Mouse (Mus musculus) 416B (cell line): ENCODE measurements at regions not wholly inside any gene's neighbourhood (a gene's known extent, or its start where the extent isn't known, plus 50 kb on each side); places are given as distances from the start of the nearest gene placed in this dataset.
A peak's percentile ranks its signal among the peaks of the same experiment; 100 is the strongest.

Experiments used
- DNase-seq: peaks from one replicate; pipeline ENCODE4 v3.0.0; 2011; ENCODE audit warnings: low read depth

GRCm38 (mm10) chr1:148305431-148305830, 1655.7 kb downstream of the Pla2g4a start:
- peak; percentile 11 for DNase-seq
